Mouse (Mus musculus) cerebellum, adult 11 months (tissue): ENCODE data around the gene Krt87.
A peak's percentile ranks its signal among the peaks of the same experiment; 100 is the strongest.

Experiments
- DNase-seq: peaks from one replicate; pipeline ENCODE4 v3.0.0; 2022

Krt87 gene

DNA sequence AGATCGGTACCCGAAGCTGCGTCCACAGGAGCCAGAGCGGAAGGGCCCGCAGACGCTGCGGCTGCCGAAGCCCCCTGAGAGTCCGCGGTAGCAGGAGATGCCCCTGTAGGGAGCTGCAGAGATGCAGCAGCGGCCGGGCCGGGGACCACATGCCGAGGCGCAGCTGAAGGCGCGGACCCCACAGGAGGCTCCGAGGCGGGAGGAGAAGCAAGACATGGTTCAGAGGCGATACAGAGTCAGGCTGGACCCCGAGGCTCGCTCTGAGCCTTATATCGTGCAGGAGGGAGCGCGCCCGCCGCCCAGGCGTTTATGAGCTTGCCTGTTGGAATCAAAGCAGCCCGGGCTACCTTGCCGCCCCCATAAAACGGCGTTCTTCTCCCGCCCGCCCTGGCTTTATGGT is at the start of gene Krt87:
Gene Krt87, minus strand, starts transcription at position 250 of the 400 bp plus-strand sequence.
- DNase-seq, result no peak

DNA sequence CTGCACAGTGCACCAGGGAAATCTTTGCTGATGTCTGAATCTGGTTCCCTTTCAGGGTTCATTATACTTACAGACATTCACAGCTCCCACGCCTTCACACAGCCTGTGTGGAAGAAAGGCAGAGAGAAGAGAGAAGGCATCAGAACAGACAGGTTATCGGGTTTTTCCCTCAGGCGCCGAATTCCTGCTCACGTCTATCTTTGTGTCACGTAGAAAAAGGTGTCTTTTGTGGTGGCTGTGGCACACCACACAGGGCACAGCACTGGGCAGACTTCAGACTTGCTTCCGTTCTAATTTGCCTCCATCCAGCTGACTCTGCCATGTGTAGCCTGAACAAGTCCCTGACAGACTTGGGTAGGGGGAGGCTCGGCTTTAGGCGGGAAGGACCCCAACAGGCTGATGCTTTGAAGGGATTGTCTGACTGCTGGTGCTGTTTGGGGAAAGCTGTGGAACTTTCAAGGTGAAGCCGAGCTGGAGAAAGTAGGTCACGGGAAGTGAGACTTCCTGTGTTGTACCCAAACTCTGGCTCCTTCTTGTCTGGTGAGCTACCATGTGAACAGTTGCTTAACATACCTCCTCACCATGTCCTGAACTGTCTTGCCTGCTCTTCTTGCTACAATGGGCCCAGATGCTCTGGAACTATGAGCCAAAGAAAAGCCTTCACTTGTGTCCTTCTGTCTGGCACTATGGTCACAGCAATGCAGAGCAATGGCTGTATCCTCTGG is 47.5 kb upstream of the Krt87 start:
- DNase-seq, result no peak

DNA sequence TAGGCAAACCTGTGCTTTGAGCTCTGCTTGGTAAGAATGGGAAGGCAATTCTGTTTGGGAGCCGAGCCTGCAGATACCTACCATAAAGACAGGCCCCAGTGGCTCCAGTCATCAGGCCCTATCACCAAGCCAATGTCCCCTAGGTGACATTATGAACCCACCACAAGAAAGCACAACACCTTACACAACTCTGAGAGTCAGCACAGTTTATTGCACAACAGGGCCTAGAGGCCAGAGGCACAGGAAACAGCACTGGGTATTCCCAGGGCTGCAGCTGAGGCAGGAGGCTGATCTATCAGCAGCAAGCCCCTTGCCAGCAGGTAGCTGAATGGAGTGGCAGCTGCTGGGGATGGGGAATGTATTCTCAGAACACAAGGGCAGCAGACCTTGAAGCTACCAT is 46.3 kb upstream of the Krt87 start:
- DNase-seq, result no peak

DNA sequence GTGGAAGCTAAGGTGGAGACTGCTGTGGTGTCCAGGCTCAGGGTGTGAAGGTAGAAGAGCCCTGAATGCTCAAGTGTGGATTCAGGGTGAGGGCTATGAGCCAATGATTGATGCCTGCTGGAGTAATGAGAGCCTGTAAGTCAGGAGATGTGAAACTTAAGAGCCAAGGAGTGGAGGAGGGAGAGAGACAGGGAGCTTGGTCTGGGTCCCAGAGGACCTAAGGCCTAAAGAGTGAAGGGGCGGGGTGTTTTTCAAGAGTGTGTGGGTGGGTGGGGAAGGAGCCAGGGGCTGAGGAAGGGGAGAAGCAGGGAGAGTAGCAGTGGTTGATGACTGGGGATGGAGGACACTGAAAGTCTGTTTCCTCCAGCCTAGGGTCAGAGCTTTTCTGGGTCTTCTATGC is 45.0 kb upstream of the Krt87 start:
- no peak for DNase-seq

DNA sequence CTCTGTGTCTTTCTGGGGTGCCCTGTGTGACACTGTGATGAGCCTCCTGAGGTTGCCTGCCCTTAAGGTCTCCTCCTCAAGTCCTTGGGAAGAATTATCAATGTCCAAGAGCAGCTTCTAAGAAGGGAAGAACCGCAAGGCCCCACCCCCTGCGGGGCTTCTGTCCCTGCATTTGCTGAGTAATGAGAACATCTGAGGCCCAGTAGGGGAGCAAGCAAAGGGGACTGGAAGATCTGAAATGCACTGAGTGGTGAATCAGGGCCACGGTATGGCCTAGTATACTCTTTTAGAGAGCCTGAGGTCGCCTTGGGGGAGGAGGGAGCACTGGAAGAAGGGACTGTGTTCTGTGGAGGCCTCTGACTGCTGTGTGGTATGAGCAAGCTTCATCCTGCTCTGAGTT is 43.5 kb upstream of the Krt87 start:
- DNase-seq, result no peak

DNA sequence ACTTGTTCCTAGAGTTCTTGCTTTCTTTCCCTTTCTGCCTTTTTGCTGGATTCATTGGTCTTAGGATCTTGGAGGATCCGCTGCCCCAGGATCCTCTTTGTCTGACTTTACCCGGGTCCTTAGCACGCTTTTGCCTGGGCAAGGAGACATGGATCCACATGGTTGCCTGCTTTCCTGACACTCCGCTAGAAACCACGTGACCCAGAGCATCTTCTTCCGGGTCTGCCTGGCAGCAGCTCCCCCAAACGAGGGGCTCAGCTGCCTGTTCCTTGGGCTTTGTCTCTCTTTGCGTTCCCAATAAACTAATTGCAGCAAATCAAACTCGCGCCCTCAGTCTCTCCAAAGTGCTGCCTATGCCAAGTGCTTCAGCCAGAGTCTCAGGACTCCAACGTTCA is 41.1 kb upstream of the Krt87 start:
- DNase-seq, result no peak

DNA sequence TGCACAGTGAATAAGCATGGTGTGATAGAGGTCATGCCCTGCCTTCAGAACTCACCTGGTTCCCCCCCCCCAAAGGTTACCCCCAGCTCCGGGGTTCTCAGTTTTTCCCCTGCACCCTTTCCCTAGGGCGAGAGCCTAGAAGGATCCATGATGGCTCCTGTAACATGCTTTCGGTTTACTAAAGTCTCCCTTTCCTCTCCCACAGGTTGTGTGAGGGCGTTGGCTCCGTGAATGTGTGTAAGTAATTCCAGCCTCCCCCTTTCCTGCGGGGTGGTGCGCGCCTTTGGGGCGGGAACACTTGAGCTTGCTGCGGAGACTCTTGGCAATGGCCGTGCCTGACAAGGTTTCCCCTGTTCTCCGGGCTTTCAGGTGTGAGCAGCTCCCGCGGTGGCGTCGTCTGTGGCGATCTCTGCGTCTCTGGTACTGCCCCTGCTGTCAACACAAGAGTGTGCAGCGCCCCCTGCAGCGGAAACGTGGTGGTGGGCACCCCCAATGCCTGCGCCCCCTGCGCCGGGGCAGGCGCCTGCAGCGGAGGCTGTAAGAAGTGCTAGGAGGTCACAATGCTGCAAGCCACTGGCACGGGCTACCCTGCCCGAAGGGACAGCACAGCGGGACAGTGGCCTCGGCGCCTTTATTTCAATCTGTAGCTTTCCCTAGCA is 40.5 kb upstream of the Krt87 start:
- DNase-seq, result peak; percentile 10

DNA sequence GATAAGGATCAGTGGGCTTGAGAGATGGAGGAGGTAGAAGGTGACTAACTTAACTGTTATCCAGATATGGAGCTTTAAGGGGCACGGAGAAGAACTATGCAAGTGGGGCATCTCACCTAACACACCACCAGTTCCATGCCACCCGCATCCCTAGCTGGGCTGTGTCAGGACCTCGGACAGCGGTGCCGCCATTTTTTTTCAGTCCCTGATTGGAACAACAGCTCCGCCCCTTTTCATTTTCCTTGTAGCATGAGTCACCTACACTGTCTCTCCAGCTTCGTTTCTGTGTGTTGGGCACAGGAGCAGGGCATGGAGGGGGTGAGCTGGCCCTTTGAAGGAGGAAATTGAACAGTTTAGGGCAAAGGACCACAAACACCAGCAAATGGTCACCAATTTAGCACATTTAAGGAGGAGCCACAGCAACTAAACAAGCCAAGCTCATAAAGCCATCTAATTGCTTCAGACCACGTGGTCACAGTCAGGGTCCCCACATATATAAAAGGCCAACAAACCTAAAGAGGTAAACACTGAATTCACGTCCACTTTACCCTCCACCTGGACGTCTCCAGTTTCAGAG is 34.4 kb upstream of the Krt87 start, which contains the start of gene Krt86:
Gene Krt86, plus strand, starts transcription at position 527 of the 577 bp plus-strand sequence.
- no peak for DNase-seq

DNA sequence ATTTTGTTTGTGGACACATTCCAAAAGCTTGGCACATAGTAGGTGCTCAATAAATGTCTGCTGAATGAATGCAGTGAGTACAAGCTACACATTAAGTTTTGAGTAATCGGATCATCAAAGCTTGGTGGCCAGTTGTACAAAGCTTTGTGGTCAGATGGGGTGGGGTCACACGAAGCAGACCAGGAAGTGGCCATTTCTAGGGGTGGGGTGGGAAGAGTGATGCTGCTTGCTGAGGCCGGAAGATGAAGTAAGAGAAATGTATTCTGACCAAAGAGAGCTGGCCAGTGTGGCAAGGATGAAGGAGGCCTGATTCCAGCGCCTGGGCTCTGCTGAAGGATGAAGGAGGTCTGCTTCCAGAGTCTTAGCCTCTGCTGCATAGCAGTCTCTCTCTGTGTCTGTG is 30.5 kb upstream of the Krt87 start:
- DNase-seq, result no peak

DNA sequence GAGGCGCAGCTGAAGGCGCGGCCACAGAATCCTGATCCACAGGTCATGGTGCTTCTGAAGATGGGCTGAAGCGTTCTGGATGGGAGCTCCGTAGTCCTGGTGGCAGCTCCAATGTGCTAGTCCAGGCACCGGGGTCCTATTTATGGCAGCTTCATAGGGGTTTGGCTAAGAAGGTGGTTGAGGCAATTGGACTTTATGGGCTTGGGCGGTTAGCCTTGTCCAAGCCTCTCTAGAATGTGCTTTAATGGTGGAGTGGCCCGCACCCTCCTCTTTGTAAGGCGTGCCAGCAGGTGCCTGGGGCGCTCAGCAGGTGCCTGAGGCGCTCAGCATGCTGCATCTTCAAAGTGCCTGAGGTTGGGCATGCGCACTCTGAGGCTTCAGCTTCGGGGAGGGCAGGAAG is 25.0 kb upstream of the Krt87 start, which contains the start of gene Krt81:
Gene Krt81, minus strand, starts transcription at position 101 of the 400 bp plus-strand sequence.
- DNase-seq, result no peak

DNA sequence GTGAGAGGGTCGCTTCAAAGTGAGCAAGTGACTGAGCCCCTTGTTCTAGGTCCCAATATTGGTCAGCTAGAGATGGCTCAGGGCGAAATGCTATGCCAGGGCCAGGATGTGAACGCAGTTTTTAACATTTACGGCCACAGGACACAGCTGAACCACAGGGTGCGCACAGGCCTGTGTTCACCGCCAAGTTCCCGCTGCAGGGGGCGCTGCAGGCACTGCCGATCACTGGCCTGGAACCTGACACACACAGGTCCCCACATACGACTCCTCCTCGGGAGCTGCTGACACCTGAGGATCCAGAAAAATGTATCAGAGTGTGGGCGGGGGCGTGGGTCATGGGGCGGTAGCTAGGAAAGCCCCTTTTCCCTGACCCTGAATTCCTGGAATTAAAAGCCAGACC is 20.7 kb upstream of the Krt87 start:
- no peak for DNase-seq

DNA sequence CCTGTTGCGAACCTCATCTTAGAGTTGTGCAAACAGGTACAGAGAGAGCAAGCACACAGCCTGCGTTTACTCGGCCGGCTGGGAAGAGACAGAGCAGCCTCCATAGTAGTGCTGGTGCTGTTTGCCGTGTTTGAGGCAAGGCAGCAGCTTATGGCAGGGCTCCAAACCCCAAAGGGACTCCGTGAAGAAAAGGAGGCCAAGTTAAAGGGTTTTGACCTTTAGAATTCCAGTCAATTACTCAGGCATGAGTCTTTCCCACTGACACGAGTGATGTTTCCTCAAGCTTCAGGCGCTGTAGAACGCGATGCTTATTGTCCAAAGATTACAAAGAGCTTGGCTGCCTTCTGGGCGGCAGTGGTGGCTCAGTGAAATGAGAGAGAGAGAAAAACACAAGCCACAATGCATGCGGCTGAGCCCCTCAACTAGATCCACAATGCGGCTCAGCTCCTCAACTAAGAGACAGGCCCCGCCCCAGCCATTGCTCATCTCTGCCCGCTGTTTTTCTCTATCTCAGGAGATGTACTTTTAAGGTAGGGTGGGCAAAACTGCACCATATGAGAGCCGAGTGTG is 19.8 kb upstream of the Krt87 start:
- no peak for DNase-seq

DNA sequence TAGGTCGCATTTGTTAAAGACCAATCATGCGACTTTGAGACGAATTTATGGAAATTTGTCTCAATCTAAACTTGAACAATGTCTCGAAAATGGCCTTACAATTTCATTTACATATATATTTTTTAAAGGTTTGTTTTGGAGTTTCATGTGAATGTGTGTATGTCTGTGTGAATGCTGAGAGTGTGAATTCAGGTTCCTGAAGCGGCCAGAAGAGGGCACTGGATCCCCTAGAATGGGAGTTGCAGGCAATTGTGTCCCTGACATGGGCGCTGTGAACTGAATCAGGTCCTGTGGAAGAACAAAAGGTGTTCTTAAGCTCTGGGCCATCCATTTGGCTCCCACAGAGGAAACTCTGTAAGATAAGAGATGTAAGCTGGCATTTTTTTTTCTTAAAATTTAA is 17.3 kb upstream of the Krt87 start:
- DNase-seq, result no peak

DNA sequence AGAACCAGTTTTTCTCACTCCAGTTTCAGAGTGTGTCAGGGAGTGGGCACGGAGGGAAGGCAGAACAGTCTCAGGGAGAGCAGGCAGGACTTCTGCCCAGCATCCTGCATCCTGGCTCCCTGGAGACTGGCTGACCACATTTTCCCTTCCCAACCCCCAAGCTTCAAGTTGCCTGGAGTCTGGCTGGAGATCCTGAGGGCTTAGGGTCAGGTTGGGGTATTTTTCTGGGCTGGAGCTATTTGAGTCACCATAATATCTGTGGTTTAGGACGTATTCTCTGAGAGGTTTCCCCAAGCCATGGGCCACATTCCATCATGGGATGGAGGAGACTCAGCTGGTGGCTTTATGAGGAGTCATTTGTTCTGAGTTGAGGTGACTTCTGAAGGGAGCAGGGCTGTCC is 16.7 kb upstream of the Krt87 start:
- DNase-seq, result no peak

DNA sequence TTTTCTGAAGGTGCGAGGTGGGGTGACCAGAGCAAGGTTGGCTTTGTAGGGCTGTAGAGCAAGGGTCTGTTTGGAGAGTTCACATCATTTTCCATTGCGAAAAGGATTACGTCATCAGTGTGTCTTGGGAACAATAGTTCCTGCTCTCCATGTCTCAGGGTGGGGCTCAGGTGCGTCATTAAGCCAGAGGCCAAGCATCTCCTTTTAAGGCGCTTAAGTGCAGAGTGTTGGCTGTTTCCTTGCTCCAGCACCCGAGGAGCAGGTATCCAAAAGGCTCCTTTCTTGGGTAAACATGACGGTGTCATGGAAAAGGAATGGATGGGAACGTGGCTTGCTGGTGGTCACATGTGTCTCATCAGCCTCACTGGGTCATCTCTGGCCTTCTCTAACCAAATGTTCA is 16.2 kb upstream of the Krt87 start:
- DNase-seq, result no peak

DNA sequence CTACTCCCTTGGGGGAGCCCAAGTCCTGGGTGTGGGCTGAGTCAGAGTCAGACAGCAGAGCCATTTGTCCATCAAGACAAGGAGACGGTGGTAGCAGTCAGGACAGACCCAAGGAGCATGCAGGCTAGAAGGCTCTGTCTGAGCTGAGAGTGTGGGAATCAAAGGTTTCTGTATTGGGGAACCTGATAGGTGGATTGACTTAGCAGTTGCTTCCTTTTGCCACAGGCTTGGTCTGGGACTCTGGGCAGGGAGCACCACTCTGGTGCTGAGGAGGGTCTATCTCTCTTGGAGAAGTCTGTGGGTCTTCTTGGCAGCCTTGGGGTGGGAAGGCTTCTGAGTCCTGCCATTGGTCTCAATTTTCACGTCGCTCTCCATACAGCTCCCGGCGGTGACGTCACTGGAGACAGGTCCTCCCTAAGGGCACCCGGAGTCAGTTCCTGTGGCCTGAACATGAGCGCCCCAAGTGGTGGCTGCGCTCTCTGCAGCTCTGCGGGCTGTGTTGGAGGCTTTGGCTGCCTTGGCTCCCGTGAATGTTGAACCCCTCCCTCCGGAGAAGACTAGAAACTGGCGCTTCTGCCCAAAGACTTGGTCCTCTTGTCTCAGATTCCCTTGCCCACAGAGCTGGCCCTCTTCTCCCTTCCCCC is 14.6 kb upstream of the Krt87 start:
- DNase-seq, result peak; percentile 62

DNA sequence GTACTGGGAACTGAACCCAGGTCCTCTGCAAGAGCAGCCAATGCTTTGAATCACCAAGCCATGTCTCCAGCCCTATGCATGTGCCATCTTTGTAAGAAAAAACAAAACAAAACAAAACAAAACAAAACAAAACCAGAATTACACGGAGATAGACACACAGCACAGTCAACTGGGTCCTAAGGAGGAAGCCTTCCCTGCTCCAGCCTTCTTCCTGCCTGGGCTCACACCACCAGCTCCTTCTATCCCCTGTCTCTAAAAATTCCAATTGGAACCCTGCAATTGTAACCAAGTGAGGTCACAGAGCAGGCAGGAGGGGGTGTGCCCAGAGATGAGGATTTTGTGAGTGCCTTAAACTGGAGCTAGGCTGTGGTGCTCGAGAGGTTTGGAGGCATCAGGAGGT is 8.8 kb upstream of the Krt87 start, which contains the start of gene Krt88:
Gene Krt88, plus strand, starts transcription at position 301 of the 400 bp plus-strand sequence.
- DNase-seq, result no peak

DNA sequence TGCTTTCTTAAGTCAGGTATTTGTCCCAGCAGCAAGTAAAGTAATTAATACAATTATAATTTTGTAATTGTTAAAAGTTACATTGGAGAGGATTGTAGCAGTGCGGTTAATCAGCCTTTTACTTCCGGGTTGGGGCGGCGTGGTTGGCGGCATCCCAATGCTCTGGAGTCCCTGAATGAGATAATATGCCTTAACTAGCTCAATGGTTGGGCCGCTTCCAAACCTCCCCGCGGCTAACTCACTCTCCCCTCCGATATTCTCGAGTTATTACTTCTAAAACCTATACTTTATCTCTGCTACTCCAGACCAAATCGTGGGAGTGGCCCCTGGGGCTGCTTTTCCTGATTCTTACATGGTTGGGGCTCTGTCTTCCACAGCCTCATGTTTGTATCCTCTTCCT is 8.0 kb upstream of the Krt87 start:
- DNase-seq, result no peak

DNA sequence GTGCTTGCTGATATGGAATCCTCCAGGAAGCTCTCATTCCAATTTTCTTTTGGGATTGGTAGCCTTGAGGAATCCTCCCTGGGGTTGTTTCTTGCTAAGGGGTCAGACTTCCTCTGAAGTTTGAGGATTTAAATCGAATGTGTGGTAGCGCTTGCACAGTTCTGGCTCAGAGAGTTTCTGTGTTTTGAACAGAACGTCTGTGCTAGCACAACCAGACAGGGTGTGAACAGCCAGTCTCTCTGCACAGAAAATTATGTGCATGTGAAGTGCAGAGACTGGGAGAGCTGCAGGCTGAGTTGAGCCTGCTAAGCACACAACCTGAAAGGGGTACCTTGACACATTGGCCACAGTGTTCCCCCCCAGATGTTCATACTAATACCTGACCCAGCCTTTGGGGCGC is 2.2 kb upstream of the Krt87 start:
- no peak for DNase-seq

DNA sequence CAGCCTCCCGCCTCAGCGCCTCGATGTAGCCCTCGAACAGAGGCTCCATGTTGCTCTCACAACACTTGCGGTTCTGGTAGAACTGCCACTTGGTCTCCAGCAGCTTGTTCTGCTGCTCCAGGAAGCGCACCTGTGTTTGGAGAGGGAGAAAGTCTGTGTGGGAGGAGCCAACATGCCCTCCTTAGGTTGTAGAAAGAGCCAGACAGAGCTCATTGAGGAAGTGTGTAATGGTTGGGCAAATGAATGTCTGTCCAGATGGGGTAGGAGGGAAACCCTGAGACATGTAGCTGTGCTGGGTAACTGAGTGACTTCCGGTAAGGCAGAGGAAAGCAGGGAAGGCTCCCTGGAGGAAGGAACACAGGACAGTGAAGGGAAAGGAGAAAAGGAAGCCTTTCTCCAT is 2.0 kb downstream of the Krt87 start:
- no peak for DNase-seq

DNA sequence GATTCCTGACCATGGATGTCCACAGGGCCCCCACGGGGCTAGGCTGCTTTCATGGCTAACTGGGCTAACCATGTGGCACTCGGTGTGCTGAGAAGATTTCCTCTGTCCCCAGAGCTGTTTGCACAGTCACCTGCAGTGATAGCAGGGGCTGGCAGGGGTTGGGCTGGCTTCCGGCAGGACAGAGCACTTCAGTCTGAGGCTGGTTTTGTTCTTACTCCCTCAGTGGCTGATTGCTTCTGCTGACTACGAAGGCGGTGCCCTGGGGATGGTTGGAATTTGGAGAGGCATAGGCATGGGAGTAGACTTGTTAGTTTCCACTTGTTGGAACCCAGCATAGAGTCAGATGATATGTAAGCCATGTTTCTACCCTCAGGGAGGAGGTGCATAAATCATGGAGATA is 13.7 kb downstream of the Krt87 start:
- no peak for DNase-seq

DNA sequence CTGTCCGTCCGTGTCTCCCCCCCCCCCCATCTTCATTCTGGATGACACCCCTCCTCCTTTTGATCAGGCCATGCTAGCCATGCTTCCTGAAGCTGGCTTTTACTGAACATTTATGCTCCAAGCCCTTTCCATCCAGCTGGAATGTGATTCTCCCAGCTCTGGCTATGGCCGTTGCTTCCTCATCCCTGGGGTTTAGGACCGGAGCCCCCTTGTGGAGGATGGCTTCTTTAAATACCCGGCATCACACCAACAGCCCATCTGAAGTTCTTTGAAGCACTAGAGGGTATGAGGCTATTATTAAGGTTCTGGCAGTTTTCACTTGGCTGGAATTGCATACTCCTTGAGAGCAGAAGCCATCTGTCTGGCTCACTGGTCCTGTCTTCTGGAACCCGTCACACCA is 17.7 kb downstream of the Krt87 start:
- DNase-seq, result no peak

DNA sequence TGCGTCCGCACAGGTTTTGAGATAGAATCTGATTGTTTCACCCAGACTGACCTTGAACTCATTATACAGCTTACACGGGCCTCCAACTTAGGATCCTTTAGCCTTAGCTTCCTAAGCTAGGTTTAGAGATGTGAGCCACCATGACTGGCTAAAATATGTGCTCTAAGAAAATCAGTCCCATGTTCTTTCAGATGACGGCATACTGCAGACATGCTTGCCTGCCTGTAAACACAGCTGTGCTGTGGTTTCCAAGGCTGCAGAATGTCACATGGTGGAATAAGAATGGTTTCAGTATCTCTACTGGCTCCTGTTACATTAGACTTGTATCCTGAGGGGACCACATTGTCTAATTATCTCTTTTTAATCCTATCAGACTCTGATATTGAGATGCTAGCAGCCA is 19.7 kb downstream of the Krt87 start:
- DNase-seq, result no peak
